Mouse (Mus musculus) frontal cortex, postnatal 25 days (tissue): ENCODE data around the gene Gm20425.
A peak's percentile ranks its signal among the peaks of the same experiment; 100 is the strongest.

Experiments used
- DNase-seq, 2 experiments: peaks; one replicate each; pipeline ENCODE4 v3.0.0; 2022; ENCODE audit warnings: low spot score in 2 of 2

The Gm20425 gene

DNA sequence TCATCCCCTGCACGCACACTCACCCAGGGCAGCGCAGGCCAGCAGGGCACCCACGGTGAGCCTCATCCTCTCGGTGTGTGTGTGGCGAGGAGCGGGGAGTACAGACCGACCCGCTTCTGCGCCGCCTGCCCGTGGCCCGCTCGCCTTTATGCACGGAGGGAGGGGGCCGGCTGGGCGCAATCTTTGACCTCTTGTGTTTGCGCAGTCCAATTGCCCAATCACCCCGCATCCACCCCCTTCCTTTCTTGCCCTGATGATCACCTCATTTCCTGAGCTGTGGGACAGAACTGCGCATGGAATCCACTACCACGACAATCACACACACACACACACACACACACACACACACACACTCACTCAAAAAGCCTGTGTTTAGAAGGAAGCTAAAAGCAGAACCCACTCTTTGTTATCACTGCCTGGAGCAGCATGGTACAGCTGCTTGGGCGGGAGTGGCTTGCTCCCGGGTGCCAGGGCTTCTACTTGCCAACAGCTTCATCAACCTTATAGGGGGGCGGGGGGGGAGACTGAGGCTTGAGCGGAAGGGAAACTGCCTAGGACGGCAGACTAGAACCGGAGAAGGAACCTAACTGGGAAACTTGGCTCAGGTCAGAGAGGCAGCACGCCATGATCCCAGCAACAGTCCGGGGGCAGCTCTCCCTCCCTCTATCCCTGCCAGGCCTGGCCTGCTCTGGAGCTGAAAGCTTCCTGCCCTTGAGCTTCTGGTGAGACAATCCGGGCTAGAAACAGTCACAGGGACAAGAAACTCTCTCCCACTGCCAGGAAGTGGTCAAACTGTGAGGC is at the start of gene Gm20425, which contains the start of gene Trf:
TSS of gene Gm20425 (minus strand) at position 157 of the 801 bp plus-strand sequence.
TSS of gene Trf (minus strand) at position 294 of the 801 bp plus-strand sequence.
- DNase-seq, result peak in 1 of 2 experiments; percentile 22

- no peak for DNase-seq
Measured at GRCm38 (mm10) chr9:103276876-103277275, 46.8 kb upstream of the Gm20425 start.

GRCm38 (mm10) chr9:103275676-103276075 is 45.6 kb upstream of the Gm20425 start:
- DNase-seq, result no peak

DNA sequence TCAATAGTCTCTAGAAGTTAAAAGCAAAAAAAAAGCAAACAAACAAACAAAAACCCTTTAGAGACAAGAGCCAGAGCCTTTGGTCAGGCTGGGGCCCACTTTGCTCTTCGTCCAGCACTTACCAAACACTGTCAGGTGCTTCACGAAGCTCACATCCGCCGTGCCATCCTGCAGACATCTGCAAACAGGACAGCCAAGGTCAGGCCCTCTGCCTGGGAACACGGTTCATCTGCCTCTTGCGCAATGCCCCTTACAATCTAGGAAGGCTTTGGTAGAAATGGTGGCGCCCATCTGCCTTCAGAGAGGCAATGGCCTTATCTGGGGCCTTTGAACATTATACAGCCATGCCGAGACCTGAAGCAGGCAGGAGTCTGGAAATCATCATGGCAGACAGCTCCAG is 44.7 kb upstream of the Gm20425 start:
- no peak for DNase-seq

DNA sequence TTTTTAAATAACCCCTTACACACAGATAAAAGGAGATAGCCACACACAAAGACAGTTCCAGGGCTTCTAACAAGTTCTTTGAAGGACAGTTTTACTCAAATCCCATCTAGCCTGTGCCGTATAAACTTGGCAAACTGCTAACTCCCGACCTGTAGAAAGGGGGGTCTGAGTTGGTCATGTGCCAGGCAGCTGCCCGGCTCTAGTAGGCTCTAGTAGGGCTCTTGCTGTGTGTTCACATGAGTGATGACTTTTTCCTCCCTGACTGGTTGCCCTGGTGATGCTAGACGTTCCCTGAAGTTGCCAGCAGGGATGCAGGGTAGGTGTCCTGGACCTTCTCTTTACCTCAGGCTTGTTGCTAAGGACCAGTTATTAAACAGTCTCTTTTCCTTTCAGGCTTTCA is 41.0 kb upstream of the Gm20425 start:
- no peak for DNase-seq

GRCm38 (mm10) chr9:103265778-103266177 is 35.7 kb upstream of the Gm20425 start:
- DNase-seq, result no peak

DNA sequence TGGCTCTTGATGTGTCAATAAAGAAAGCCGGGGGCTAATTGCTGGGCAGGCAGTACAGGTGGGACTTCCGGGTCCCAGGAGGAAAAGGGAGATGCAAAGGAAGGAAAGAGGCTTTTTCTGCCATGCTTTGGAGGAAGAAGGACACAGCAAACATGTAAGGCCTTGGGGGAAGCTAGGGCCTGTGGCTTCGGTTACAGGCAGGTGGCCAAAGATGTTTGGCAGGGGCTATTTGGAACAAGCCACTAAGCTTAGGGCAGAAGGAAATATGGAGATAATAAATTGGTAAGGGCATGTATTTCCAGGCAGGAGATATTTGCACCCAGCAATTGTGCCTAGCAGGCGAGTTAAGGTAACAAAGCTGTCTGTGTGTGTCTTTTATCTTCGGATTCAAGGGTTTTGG is 22.8 kb upstream of the Gm20425 start:
- no peak for DNase-seq

DNA sequence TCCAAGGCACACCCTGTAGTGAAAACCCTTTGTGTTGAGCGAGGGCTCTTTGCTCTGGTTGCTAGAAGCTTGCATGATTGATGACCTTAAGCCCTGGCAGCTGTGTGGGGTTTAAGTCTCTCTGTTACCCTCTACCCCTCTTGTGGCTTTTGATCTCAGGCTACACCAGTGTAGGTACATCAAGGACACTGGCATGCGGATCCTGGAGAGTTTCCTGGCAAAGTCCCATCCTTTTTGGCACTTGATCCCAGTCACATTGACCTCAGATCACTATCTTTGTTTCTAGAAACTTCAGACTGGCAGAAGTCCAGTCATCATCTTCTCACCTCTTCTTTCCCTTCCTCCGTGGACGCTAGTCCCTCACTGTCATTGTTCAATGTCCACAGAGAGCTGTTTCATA is 18.5 kb upstream of the Gm20425 start:
- DNase-seq, result no peak

DNA sequence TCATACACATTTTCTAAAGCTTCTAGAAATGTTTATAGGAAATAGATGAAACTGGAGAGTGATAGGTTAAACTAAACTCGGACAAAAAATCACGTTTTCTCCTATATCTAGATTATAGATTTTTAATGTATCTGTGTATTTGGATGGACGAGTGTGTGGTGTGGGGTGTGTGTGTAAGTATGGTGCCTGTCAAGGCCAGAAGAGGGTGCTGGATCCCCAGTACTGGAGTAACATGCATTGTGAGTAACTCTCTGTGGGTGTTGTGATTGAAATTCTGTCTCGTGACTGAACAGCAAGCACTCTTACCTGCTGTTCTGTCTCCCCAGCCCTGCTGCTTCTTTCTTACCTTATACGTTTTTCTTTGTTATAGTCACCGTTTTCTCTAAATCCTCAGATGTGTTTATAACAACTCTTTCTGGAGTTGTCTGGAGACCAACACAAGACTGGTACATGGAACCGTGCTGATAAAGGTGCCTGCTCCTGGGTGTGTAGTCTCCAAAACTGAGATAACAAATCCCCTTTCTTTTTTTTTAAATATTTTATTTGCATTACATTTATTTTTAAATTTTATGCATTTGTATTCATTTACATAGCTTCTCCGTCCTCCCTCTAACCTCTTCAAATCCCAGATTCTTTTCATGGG is 16.5 kb upstream of the Gm20425 start:
- DNase-seq, result no peak

- DNase-seq, result no peak
Measured at GRCm38 (mm10) chr9:103243640-103244039, 13.5 kb upstream of the Gm20425 start.

DNA sequence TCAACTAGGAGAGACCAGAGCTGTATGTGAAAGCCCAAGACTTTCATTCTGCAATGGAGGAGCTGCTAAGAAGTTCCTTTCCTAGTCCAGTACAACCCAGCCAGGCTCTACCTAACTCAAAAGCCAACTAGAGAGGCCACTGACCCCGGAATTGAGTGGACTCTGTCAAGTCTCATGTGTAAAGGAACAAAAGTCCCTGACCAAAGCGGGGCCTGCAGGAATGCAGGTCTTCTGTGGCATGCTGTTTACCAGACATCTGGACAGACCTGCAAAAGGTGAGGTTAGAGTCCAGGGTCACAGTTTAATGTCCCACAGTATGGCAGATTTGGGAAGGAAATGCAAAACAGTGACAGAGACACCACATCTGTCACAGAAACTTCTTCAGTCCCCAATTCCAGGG is 11.1 kb upstream of the Gm20425 start:
- no peak for DNase-seq

- DNase-seq, result no peak
Measured at GRCm38 (mm10) chr9:103239471-103239870, 9.4 kb upstream of the Gm20425 start.

DNA sequence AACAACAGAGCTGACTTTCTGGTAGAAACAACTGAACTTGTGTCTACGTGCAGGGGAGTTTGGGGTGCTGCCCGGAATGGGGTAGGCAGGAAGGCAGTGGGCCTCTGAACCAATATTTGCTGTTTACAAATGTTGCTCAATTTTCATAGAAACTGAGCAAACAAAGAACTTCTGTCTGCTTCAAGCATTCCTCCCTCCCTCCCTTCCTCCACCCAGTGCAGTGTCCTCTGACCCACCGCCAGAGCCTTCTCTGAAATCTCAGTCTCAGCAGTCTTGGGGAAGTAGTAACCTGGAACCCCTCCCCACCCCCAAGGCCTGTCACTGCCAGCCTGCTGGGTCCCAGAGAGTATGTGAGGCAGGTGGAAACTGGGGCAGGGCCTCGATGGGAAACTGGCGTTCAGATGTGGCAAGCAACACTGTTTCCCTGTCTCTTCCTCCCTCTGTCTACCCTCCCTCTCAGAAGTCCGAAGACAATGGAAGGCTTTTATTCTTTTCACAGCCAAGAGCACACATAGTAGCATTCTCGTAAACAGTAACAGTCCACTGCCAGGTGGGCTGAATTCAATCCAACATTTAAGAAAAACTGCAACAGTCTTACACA is 4.6 kb upstream of the Gm20425 start:
- DNase-seq, result no peak

DNA sequence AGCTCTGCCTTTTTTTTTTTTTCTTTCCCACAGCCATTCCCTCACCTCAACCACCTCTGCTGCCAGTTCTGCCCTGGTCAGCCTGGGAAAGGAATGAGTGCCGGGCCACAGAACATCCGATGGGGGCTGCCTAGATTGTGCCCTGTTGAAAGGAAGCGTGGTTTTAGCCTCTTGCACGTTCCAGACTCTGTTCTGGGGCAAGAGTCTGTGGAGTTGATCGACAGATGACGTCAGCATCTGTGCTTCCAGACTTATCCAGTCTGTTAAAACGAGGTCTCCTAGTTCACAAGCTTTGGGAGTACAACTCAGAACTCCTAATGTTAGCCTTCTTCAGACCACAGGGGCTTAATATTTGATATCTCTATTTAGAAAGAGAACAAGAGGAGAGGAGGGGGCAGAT is 4.0 kb upstream of the Gm20425 start:
- no peak for DNase-seq

- no peak for DNase-seq
Measured at GRCm38 (mm10) chr9:103233006-103233395, 2.9 kb upstream of the Gm20425 start.

DNA sequence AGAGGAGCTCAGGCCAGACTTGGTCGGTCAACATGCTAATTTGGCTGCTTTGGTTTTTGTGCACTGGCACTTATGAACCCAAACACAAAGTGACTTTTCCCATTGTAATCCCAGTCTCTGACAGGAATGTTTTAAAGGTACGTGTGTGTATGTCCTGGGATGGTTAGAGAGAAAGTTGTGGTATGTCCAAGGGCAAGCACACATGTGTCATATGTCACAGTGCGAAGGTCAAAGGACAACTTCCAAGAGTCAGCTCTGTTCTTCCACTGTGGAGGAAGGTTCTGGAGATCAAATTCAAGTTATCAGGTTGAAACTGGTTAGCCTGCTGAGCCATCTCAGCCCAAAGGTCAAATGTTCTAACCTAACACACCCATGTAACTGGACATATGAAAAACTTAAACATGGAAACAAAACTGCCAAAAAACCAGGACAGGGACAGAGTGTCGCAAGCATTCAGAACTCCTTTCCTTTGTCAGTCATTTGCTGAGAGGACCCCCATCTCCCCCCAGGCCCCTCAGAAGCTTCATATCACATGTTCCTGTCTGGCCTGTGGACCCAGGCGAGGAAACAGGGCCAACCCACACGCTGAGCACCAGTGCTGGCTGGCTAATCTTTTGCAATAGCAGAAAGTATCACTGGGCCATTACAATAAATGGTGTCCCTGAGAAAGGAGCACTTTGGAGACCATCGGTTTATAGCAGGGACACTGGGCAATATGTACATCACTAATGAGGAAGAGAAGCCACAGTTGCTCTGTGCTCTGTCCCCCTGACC is 2.3 kb upstream of the Gm20425 start:
- DNase-seq, result no peak

DNA sequence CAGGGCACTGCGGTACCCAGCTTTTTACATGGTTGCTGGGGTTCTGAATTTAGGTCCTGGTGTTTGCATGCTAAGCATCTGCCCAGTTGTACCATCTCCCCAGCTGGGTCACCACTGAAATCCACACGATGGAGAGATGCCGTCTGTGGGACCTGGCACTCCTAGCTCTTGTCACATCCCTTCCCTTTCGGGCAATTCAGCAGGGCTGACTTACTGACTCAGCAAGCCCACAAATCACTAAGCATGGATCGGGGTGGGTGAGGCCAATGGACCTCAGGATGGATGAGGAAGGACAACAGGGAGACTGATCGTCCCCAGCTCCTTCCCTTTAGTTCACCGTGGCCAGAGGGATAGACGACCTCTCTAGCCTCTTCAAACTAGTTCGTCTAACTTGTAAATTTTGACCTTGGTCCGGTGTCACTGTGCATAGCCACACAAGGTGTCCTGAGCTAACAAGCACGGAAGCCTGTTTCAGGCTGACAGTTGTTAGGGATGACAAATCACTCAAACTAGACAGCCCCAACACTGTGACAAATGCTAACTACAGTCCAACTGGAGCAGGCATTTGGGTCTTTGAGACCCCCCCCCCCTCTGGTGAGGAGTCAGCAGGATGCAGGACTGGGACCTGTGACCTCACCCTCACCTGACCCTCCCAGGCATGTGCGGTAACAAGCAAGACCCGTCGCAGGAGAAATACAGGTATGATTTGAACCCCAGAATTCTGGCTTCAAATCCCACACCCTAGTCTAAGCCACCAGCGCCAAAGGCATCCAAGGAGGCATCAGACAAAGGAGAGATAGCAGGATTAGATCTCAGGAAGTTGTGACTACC is 855 bp downstream of the Gm20425 start:
- DNase-seq, result no peak

- DNase-seq, result no peak
Measured at GRCm38 (mm10) chr9:103228370-103229003, 1.6 kb downstream of the Gm20425 start.

DNA sequence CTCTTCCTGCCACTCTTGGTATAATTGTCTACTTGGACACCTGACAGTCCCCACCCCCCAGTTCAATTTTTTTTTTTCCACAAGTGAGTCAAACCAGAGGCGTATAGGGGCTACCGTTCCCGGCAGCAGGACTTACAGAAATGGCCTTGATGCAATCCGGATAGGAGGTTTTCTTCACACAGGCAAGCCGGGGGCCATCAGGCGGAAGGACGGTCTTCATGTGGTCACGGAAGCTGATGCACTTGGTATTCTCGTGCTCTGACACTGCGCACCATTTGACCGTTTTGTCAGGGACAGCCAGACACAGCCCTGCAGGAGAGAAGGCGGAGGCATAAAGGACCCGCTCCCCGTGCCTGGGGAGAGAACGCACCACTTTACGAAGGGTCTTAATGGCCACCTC is 2.3 kb downstream of the Gm20425 start:
- no peak for DNase-seq

DNA sequence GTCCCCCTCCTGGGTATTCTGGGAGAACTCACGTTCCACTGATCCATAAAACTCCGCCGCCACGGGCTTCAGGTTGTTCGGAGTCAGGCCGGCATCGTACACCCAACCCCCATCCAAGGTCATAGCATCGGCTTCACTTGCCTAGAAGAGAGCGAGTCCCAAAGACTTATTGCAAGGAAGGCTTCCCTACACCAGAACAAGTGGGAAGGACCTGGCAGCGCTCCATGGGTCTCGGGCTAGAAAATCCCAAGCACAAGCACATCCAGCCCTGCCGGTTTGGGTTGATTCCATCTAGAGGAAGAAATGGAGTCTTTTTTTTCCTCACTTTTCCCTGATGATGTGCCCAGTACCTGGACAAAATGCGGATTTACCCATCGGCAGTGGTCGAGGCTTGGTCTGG is 3.3 kb downstream of the Gm20425 start:
- DNase-seq, result no peak

- DNase-seq, result no peak
Measured at GRCm38 (mm10) chr9:103225464-103225863, 4.6 kb downstream of the Gm20425 start.
